Mouse (Mus musculus) cerebellum, postnatal 4 days (tissue): ENCODE data around the gene Tdrd7.
A peak's percentile ranks its signal among the peaks of the same experiment; 100 is the strongest.

ENCODE experiments used
- DNase-seq, 2 experiments: peaks; one replicate each; pipeline ENCODE4 v3.0.0; 2022; ENCODE audit warnings: low spot score in 2 of 2, mixed read lengths in 1 of 2

Gene Tdrd7

DNA sequence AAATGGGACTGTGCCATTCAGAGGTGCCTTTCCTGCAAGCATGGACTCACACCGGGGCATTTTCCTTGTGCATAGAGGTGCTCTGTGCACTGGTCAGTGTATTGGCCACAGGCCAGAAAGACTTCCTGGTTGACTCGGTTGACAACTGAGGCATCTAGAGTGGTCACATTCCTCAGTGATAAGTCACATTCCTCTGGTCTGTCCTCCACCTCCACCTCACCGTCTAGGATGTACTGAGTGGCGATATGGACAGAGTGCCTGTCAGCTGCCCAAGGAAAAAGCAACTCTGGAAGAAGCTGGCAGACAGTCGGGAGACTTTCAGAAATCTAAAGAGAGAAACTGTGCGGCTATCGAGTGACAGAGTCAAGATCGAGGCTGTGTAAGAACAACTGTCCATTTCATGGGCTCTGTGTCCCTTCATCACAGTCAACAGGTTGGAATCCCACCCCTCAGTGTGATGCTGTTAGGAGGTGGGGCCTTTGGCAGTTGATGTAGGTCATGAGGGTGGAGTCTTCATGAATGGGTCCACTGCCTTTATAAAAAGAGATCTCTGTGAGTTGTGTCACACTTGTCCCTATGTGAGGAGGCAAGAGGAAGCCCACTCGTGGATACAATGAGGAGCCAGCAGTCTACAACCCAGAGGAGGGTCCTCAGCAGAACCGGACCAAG is at the start of gene Tdrd7:
TSS of gene Tdrd7 (plus strand) at position 564 of the 669 bp plus-strand sequence.
- no peak for DNase-seq

DNA sequence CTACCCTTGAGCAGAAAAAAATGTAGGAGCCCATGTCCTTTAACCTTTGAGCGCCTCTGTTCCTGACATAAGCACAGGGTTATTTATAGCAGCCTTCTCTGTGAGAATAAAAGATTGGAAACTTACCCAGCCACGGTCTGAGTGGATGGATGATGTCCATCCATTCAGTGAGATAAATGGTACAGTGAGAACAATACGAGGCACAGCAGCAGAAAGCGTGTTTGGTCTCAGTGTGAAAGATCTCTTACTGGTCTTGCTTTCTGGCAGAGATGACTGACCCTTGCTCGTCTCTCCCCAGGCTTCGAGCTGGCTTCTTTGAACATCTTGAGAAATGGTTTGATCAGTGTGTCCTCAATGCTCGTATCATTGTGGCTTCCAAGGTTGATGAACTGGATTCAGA is 48.0 kb upstream of the Tdrd7 start:
- DNase-seq: no peak

DNA sequence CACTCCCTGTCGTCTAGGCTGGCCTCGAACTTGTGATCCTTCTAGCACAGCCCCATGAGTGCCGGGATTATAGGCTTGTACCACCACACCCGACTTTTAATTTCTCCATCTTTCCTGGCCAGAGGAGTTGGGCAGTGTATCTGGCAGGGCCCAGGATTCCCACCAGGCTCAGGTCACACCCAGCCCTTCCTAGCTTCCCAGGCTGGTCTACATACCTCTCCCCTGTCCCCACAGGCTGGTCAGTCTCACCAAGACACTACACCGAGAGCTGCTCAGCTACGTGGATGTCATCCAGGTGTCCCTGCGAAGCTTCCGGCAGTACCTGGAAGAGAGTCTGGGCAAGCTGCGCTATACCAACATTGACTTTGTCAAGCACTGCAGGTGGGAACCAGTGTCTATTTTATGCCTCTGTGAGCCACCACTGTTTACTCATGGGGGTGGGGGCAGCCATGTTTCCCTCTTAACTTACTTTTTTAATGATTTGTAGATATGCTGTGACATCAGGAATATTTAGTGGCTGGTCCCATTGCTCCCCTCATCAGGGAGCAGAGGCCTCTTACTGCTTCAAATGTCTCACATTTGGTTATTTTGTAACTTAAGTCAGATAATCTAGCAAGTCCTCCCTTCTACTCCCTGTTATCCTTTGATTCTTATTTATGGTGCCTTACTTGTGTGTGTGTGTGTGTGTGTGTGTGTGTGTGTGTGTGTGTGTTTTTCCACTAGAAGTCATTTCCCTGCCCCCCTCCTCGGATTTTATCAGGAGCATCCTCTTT is 43.3 kb upstream of the Tdrd7 start:
- no peak for DNase-seq

DNA sequence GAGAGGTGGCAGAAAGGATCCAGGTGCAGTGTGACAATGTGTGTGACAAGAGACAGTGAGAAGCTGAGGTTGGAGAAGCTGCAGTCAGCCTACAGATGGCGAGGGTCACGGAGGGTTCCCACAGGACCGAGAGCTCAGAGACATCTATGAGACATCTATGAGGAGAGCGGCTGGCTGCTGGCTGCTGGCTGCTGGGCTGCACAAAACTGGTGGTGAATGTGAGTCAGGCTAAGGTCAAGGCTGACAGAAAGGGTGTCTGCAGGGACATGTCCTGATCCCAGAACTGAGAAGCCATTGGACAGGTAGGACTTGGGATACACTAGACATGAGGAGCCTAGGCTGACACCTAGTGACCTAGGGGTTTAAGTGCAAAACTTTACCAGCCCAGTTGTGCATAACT is 41.1 kb upstream of the Tdrd7 start:
- DNase-seq: no peak

DNA sequence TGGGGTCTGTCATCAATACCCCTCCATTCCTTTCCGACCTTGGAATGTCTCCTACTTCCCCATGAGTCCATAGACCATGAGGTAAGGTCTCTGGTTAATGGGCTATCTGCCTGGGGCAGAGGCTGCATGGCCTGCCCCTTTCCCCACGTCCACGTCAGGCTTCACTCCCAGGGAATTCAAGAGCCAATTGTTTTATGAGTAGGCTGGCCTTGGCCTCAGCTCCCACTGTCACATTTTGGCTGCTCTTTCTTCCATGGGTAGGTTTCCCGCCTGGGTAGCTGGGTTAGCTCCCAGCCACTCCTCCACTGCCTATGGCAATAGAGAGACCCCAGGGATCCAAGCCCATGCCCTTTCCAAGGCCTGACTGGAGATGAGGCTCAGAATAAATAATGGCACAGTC is 36.6 kb upstream of the Tdrd7 start:
- DNase-seq: no peak

DNA sequence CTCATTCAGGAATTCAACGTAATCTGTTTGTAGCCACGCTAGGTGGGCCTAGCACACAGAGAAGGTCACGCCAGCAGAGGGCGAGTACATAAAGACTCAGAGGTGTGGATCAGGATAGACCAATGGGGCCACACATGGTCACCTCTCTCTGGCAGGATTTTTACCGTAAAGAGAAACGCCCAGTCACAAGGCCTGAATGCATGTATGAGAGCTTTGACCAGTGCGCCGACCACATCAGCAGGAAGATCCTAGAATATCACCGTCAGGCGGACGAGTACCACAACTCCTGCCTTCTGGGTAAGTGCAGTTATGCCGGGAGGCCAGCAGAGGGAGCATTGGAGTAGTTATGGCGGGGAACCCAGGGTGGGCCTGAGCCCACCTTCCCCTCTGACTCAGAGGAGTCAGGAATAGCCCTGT is 23.5 kb upstream of the Tdrd7 start:
- peak; percentile 47 to 73 for DNase-seq

DNA sequence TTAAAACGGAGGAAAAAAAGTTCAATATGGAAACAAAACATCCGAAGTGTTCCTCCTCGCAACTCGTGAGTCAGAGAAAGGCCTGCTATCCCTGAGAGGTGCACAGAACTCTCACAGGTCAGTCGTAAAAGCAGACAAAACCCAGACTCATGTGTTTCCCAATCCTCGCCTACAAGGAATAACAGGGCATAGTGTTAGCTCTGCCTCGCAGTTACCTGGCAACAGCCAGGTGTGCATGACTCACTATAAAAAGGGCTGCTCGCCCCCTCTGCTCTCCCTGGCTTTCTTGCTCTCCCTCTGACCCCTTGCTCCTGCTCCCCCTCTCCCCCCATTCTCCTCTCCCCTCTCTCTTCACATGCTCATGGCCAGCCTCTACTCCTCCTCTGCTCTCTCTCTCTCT is 17.4 kb upstream of the Tdrd7 start:
- DNase-seq: no peak

DNA sequence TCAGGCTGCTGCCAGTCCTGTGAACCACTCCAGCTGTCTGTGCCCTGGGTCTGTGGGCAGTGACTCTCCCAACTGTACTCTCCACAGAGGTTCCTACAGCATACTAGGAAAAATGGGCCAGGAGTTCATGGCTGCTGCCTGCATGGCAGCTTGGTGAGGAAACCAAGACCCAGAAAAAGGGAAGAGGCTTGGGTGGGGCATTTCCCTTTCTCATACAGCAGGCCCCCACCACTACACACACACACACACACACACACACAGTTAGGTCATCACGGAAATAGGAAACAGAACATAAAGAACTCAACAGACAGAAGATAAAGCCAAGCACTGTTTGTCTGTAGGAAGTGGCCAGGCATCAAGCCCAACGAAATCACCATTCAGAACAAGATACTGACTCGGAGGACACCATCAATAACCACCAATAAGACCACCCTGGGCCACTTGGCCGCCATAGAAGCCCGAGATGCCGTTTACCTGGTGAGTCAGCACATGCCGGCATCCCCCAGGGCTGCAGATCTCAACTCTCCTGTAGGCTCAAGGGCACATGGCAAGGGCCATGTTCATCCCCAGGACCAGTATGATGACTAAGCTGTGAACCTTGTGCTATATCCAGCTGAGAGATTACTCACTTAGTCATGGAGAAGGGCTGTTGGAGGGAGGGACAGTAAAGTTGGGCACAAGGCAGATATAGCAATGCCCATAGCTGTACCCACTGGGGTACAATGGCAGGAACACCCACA is 15.9 kb upstream of the Tdrd7 start:
- no peak for DNase-seq

DNA sequence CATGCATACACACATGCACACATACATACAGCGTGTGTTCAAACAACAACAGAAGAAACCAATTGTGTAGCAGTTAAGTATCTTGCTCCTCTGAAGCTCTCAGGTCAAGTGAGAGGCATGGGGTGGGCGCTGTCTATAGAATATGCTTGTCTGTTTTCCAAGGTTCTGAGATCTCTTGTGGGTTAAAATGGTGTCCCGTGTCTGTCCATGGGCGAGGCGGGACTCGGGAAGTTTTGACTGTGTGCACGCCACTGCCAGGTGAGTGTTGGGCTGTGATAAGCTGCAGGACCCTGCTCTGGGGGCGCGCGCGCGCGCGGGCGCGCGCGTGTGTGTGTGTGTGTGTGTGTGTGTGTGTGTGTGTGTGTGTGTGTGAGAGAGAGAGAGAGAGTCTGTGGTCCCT is 13.3 kb upstream of the Tdrd7 start:
- DNase-seq: no peak

DNA sequence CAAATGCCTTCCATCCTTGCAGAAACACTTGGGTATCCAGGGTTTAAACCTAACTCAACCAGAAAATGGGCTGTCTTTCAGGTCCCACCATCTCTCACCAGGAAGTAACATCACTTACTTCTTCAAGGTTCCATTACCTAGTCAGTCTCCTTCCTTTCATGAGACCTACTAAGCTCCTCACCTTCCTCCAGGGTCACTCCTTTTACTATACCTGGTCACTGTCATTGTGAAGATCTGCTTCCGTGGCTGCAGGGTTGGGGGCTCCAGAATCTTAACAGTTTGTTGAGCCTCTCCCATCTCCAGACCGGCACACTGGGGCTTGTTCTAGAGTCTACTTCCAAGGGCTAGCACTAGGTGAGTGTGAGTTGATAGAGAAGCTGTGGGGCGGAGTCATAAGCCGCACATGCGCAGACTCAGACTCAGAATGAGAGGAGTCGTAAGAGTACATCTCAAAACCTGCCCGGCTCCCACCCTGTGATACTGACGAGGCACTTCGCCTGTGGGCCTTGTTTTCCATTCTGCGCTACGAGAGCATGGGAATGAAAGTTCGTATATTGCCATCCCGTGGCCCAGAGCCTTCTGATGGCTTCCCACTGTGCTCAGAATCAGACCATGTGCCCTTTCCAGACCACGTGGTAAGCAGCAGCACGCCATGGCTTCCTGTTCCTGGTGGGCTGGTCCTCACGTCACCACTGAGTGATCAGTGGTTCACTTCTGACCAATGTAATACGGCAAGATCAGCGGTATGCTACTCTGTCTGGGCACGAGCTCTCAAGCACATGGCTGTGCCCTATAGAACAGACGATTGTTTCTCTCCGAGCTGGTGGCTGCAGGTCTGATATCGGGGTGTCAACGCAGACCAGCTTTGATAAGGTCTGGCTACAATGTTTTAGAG is 11.9 kb upstream of the Tdrd7 start:
- DNase-seq: no peak

DNA sequence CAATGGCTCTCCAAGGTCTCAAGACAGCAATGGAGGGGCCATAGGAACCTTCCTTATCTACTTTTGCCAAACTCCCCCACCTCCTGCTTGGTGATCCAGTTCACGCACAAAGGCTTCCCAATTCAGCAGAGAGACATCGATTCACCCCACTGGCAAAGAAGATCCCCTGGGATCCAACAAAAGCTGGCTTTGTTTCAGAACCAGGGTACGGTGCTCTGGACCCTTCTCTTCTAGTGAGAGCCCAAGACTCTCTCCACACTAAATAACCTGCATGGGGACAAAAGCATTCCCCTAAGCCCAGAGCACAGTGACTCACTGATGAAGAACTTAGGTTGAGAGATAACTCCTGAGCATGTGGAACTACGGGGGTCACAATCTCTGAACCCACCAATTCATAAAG is 9.9 kb upstream of the Tdrd7 start:
- no peak for DNase-seq

DNA sequence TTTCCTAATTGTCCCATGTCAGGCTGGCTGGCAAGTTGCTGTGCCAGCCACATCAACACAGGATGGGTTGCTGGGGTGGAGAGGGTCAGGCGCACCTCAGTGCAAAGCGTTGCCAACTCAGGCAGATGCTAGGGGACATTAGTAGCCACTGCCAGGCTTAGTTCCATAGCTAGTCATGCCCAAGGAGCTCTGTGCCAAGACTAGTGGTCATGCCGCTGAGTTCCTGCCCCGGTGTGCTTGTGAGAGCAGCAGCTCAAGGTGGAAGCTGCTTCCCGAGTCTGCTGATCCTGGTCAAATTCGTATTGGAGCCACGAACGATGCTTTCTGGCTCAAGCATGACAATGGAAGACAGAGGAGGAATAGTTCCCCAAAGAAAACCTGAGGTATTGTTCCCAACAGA is 9.0 kb upstream of the Tdrd7 start:
- DNase-seq: no peak

DNA sequence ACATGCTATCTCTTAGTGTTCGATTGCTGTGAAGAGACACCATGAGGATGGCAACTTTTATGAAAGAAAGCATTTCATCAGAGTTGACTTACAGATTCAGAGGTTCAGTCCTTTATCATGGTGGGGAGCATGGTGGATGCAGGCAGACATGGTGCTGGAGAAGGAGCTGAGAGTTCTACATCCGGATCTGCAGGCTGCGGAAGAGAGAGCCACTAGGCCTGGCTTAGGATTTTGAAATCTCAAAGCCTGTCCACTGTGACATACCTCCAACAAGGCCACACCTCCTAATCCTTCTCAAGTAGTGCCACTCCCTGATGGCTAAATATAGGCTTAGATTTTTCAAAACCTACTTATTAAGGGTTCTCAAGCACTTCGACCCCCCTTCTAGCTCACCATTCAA is 8.4 kb upstream of the Tdrd7 start:
- DNase-seq: no peak

DNA sequence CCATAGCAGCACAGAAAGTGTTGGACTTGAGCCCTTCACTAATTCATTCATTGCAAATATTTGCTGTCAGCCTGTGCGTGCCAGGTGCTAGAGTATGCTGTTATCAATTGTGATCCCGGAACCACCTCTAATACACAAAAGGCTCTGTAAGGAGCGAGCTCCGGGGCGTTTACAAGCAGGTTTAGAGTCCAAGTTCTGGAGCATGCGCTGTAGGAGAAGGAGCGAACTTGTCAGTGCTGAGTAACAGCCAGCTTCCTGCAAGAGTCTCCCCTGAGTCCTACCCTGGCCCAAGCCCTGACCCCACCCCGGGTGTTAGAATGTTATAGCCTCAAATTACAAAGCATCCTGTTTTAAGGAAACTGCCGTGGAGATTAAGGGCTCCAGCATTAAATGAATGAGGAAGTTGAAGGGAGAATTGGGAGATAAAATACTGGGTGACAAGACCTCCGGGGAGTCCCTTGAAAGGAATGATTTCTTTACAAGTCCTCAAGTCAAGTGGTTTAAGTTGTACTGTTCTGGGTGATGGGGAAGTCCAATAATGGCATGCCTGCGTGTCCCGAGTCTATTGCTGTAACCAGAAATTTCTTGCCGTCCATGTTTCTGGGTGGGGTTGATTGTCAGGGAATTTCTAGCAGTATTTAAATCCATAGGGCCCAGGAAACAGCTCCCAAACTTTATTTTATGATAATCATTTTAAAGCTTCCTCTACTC is 758 bp downstream of the Tdrd7 start:
- no peak for DNase-seq

DNA sequence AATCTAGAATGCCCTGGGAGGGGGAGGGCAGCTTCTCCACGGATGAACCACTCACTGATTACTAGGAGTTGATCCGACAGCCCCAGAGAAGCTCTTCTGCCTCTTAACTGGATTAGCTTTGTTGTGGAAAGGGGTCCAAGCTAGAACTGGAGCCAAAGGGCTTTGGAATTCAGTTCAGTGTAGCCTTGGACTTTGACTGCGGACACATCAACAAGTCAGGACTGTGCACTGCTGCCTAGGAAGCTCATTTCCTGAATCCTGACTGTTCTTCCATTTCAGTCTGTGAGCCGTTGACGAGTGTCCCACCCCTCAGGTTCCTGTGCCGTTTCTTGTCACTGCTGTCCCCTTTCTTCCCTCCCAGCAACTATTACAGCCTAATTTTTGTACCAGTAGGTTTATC is 1.6 kb downstream of the Tdrd7 start:
- no peak for DNase-seq

DNA sequence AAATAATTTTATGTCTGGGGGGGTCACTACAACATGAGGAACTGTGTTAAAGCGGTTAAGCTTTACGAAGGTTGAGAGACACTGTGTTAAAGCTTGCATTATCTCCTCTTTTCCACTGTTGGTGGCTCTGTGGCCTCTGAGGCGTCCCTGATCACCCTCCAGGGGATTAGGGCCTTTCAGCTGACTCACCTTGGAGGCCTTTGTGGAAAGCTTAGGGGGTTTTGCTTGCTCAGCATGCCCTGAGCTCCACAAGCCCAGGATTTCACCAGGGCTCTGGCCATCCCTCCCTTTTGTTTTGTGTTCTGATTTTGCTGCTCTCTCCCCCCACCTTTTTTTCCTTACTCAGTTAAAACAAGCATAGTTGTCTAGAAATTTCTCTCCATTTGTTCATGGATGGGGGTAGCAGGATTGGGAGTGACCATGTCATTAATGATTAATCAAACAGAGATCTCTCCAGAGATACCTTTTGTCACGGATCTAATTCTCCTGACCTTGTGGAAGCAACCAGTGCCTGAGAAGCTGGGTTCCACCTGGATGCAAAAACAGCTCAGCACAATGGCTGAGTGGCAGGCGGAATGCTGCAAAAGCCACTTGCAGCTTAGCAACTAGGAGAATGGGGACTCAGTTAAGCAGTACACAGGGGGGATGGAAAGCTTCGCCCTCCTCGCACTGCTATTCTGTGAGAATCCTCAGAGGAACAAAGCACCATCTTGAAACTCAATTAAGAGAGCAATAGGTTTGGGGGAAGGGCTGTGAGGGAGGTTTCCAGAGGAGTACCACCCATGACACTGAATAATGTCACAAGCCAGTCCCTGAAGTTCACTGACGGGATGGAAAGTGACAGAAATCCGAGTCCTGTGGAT is 2.6 kb downstream of the Tdrd7 start:
- DNase-seq: no peak

DNA sequence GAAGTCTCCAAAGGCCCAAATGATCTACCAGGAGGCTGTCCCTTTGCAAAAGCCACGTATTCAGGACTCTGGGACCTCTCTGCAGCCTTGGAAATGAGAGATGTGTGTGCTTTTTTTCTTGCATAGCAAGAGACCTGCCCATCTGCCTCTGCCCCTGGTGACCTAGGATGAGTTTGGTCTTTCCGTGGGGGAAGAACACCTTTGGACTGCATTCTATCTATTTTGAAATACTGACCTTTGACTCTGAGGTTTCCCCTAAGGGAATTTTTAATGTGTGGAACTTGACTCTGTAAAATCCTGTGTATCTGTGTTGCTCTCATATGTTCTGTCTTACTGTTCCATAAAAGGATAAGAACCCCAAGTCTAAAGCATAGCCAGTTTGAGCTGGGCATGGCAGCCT is 3.9 kb downstream of the Tdrd7 start:
- no peak for DNase-seq

DNA sequence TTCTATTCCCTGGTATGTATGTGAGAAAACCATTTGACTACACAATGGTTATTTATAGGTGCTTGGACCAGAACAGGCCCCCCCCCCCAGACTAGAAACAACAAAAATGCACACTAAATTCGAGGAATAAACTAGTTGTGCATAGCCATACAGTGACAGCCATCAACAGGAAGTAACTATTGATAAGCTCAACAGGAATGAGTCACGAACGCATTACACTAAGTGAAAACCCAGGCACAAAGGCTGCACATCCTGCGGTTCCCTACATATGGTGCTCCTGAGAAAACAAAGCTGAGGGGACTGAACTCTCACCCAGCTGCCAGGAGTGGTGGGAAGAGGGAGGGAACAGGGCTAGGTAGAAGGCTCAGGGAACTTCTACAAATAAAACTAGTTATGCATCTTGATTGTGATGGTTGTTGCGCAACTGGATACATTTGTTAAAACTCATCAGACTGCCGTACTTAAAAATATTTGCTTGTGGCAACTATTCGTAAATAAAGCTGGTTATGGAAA is 5.0 kb downstream of the Tdrd7 start:
- no peak for DNase-seq

DNA sequence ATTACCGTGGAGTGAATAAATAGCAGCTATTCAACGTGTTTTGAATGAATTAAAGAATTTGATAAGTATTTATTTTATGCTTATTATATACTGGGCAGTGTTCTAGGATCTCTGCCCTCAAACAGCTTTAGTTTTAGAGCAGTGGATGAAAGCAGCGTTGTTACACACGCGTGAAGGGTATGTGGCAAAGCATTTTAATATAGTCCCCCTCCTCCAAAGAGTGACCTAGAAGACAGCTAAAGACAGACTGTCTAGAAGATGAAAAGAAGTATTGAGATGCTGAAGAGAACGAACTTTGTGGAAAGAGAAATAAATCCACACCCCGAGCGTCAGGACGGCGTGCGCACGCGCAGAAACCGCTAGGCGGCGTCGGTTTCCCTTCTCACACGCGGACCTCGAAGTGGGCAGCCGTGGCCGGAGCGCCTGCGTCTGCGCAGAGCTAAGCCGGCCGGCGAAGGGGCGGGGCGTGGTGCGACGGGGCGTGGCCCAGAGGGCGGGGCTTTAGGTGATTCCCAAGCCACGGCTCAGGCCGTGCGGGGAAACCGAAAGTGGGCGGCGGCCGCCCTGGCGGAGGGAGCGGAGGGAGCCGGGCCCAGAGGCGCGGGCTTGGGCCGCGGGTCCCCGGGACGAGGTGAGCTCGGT is 6.8 kb downstream of the Tdrd7 start:
- peak; percentile 96 to 99 for DNase-seq
